Mouse (Mus musculus): Measurements from ENCODE around the gene Vsnl1. TPM values are rescaled to one million over a fixed set of nuclear protein-coding genes. Genes with fewer than 3 reads are reported as not detected.

Gene Vsnl1
- polyA plus RNA-seq, 1 experiment from 2014 or later, result 120 TPM

DNA sequence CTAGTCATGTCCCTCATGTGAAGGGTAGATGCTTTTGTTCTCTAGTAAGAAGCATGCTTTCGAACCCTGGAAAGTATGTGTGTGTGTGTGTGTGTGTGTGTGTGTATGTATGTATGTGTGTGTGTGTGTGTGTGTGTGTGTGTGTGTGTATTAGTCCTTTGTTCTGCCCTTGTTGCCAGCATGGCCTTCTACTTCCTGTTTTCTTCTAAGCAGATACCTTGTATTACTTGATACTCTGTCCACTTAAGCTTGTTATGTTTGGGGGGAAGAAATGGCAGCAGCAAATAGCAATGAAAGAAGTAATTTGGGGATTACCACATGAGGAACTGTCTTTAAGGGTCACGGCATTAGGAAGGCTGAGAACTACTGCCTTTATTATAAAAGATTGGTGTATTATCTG, 159.8 kb downstream of the Vsnl1 start:
- WGBS, result 90% methylated on average over 2 of the region's 2 CpGs
- ATAC-seq (ENCODE audit: low FRiP score), result no peak
- Histone ChIP-seq H3K9ac (no peak overlapping the region), H3K27ac (no peak overlapping the region), H3K4me2 (replicated peaks) (no peak overlapping the region), H3K4me1 (replicated peaks; ENCODE audit: control insufficient read depth, insufficient read depth, low read length) (no peaks in the 10 kb centered on the region), H3K27me3 (ENCODE audit: control insufficient read depth, insufficient read depth, low read length) (no peaks in the 10 kb centered on the region), H3K9me3 (ENCODE audit: control insufficient read depth, low read length) (no peaks in the 10 kb centered on the region), H3K4me3 (replicated peaks; ENCODE audit: low read length) (no peak overlapping the region), H3K36me3 (replicated peaks; ENCODE audit: control insufficient read depth, insufficient read depth) (peaks cover 81% of the 10 kb centered on the region)
- DNase-seq (ENCODE audit: low spot score), result no peak

Small RNA genes lying within 50 kb of the gene (microRNA-seq; reads per million reads assigned to microRNA genes)
- 0.65 reads per million for gene Mir7675

Other genes starting within 250 kb of the Vsnl1 start
- not detected in 2 replicates for gene Msgn1, start 227.6 kb downstream of the Vsnl1 start, polyA plus RNA-seq (2014; fragmentation: Nextera tagmentation; extraction: Ambion mirVana)
- gene Gen1, start 170.8 kb downstream of the Vsnl1 start, polyA plus RNA-seq (2014; fragmentation: Nextera tagmentation; extraction: Ambion mirVana), result 2.0 and 2.7 TPM in 2 replicates
- gene Smc6, start 170.7 kb downstream of the Vsnl1 start, polyA plus RNA-seq (2014; fragmentation: Nextera tagmentation; extraction: Ambion mirVana), result 88.4 and 92.7 TPM in 2 replicates
- 0.50 and 0.52 TPM in 2 replicates for gene Rad51ap2, start 19.5 kb upstream of the Vsnl1 start, polyA plus RNA-seq (2014; fragmentation: Nextera tagmentation; extraction: Ambion mirVana)

All from hindbrain, embryonic 14.5 days (tissue).